Mouse (Mus musculus) neural tube, postnatal 0 days (tissue): ENCODE results near the gene Trip13. TPM values are rescaled to one million over a fixed set of nuclear protein-coding genes. Genes with fewer than 3 reads are reported as not detected.

Source experiments
- microRNA-seq: library from miRNA; unstranded; fragments of <30 nt; microRNA quantifications from one replicate; pipeline ENCODE4, GENCODE M21; 2016
- polyA plus RNA-seq: library from polyadenylated mRNA; unstranded; fragments of >200 nt; fragmentation: Nextera tagmentation; extraction: Ambion mirVana; gene quantifications from 2 replicates; pipeline ENCODE4 v1.2.1, GENCODE M21; 2015

Gene Trip13
- 6.3 and 7.0 TPM in 2 replicates for polyA plus RNA-seq

DNA sequence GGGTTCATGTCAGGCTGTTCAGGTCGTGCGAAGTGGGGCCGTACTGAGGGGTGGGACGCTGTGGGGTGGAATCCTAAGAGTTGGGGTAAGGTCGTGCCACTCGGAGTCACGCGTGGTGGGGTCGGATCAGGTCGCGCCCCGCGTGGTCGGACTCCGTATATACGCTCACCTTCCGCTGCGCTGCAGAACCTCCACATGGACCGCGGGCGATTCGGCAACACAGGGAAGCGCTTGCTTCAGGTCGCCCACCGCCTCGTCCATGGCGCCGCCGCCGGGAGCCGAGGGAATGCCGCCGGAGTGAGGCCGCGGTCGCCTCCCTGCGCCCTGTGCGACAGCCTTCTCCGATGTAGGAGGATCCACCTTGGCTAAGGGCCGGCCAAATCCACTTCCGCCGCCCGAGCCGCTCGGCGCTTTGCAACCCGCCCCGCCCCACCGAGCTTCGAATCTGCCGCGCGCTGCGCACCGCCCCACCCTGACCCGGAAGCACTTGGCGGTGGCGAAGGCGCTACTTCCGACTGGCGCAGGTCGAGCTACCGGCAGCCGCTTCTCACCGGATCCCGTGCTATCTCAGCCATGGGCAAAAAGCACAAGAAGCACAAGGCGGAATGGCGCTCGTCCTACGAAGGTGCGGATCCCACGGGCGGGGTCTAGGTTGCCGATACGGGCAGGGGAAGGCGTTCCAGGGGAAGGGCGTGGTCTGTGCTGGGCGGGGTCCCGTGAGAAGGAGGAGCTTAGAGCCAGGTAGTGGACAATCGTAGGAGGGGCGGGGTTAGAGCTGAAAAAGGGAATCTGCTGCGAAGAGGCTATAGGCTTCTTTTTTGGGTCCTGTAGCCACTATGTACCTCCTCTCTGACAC, at the start of gene Trip13, which contains the start of gene Brd9:
Gene Trip13 (minus strand): TSS at position 464 of the 856 bp plus-strand sequence.
Gene Brd9 (plus strand): TSS at position 491 of the 856 bp plus-strand sequence.

DNA sequence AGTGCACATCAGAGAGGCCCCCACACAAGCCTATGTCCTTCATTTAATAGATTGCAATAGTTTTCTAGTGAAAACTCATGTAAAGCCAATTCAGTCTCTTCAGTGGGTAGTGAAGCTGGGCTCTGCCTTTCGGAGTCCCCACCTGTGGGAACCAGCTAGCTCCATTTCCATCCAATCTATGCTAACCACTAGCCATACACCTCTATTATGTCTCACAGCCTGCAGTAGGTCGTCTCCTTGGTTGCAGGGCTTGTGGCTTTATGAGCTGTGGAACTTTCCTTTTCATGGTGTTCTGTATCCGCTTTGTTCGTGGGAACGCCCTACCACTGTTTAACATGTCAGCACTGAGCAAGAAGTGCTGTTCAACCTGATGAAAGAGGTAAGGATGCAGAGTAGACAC, 26.0 kb upstream of the Trip13 start, which contains the start of gene Zdhhc11:
Gene Zdhhc11 (plus strand): TSS at position 301 of the 400 bp plus-strand sequence.

Small RNAs within 50 kb of the gene (microRNA-seq; reads per million reads assigned to microRNA genes)
- not detected for gene Gm25197

Other genes with a start within 250 kb of the Trip13 start
- 0.23 and 0.68 TPM in 2 replicates for gene Slc6a19, start 232.9 kb downstream of the Trip13 start, polyA plus RNA-seq
- gene Slc12a7, start 204.7 kb downstream of the Trip13 start, polyA plus RNA-seq, result 4.2 and 5.3 TPM in 2 replicates
- gene Nkd2, start 90.2 kb downstream of the Trip13 start, polyA plus RNA-seq, result 11.9 and 13.5 TPM in 2 replicates
- gene Brd9, start within 50 bp of the Trip13 start, polyA plus RNA-seq, result 57.7 and 58.0 TPM in 2 replicates
- not detected in 2 replicates for gene Zdhhc11, start 26.1 kb upstream of the Trip13 start, polyA plus RNA-seq
- 12.3 and 13.1 TPM in 2 replicates for gene Tppp, start 71.6 kb upstream of the Trip13 start, polyA plus RNA-seq
- 3.8 and 4.4 TPM in 2 replicates for gene Cep72, start 124.5 kb upstream of the Trip13 start, polyA plus RNA-seq
- gene Slc9a3, start 183.7 kb upstream of the Trip13 start, polyA plus RNA-seq, result 0.67 and 1.3 TPM in 2 replicates